Mouse (Mus musculus) right cerebral cortex, adult 18-20 months (tissue): Measurements from ENCODE around the gene Ube2ql1.

Experiments used
- DNase-seq: peaks from one replicate; pipeline ENCODE4 v3.0.0; 2022; ENCODE audit warnings: mixed read lengths

Gene Ube2ql1

DNA sequence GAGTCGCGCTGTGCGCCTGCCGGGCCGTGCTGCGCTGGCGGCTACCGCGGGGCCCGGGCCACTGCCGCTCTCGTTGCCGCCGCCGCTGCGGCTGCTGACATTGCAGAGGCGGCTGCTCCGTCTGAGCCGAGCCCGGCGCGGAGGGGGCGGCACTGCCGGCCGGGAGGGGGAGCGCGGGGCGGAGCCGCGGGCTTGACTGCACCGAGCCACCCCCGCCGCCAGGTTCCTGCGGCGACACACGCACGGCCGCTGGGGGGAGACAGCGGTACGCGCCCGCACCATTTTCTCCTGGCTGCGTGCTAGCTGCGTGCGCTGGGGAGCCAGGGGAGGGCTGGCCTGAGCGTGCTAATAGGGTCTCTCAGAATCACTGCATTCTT is at the start of gene Ube2ql1:
Gene Ube2ql1 (minus strand): TSS at position 131 of the 377 bp plus-strand sequence.
- DNase-seq = peak; percentile 97

DNA sequence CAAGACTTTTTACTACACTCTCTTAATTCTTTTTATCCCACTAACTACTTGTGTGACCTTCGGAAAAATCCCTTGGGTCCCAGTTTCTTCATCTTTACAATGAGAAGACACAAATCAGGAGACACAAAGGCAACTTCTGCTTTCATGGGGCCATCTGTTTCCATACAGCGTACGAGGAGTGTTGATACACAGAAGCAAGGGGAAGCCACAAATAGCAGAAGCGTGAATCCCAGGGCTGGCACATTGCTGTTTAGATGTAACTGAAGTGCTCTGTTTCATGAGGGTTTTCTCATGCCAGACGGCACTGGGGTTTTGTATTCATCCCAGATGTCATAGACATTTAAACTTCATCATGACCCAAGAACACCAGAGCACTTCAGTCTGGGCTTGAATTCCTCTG is 49.0 kb upstream of the Ube2ql1 start:
- DNase-seq = no peak

- DNase-seq = peak; percentile 90
Observed at GRCm38 (mm10) chr13:69778221-69778620, 38.5 kb upstream of the Ube2ql1 start.

GRCm38 (mm10) chr13:69772358-69772757 is 32.7 kb upstream of the Ube2ql1 start:
- DNase-seq = no peak

DNA sequence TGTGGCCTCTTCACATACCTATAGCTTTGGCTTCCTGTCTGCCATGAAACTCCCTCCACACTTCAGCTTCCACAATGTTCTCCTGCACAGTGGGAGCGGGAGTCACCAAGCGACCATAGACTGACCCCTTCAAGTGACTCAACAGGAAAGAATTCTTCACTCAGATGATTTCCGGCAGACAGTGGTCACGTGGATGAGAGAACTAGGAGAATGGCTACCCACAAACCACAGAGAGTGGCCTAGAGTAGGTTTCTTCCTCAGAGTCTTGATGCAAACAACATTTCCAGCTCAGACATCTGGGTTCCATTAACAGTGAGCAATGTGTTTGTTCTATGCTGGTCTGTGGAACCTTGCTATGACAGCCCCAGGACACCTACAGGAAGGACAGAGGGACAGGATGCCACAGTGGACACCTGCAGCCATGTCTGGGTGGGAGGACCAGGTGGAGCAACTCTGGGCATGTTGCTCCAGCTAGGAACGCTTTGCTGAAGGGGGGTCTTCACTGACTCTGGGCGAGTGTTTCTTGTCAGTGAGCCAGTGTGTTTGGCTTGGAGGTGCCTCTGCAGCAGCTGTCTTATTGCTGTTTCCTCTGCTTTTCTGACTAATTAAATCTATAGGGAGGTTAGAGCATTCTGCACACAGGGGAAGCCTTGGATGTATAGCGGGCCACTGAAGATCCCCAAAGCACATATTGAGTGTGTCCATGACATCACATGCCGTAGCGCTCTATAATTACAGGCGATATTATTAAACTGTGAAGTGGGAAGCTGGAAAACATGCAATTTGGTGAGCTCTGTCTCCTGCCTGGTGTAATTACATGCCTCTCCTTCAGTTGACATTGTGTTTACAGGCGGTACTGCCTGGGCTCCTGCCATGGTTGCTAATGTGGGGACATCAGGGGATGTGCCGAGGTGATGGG is 31.1 kb upstream of the Ube2ql1 start:
- DNase-seq = no peak

DNA sequence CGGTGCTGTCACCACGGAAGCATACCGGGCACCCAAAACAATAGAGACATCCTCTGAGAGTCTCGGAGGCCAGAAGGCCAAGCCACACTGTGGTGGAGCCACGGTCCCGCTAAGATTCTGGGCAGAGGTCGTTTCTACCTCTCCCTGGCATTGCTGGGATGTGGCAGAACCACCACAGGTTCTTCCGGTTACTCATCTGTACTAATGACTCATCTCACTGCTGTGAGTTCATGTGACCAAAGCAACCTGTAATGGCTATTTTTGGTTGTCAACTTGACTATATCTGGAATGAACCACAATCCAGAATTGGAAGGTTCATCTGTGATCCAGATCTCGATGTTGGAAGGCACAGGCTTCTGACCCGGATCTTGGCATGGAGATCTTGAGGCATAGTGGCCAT is 28.5 kb upstream of the Ube2ql1 start:
- no peak for DNase-seq

- DNase-seq = no peak
Observed at GRCm38 (mm10) chr13:69764646-69765045, 25.0 kb upstream of the Ube2ql1 start.

GRCm38 (mm10) chr13:69761393-69761792 is 21.7 kb upstream of the Ube2ql1 start:
- DNase-seq = peak; percentile 92

GRCm38 (mm10) chr13:69758979-69759378 is 19.3 kb upstream of the Ube2ql1 start:
- peak; percentile 39 for DNase-seq

DNA sequence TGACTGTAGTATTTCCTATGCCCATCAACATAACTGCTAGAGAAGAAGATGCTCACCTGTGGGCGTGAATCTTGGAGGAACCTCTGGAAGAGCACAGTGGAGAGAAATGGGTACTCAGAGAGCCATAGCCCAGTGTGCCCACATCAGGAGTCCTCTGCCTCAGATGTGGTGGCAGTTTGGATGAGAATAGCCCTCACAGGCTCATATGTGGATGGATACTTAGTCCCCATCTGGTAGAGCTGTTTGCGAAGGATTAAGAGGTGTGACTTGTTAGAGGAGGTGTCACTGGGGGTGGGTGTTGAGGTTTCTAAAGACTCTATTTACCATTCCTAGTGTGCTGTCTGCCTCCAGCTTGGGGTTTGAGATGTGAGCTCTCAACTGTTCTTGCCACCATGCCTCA is 13.2 kb upstream of the Ube2ql1 start:
- no peak for DNase-seq

DNA sequence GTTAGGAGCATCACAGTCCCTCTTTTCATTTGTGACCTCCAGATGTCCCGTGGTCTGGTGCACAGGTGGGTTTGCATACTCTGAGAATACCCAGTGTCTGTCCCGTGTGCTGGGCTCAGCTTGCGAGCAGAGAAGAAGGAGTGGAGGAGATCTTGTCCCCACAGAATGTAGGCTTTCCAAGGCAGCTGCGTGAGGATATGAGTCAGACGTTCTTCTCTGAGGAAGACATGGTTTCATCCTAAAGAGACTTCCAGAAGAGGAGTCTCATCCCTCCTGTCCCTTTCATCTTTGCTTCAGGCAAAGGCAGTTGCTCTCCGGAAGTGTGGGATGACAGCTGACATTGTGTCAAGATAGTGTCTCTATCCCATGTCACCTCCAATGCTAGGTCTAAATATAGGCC is 11.8 kb upstream of the Ube2ql1 start:
- DNase-seq = peak; percentile 44

DNA sequence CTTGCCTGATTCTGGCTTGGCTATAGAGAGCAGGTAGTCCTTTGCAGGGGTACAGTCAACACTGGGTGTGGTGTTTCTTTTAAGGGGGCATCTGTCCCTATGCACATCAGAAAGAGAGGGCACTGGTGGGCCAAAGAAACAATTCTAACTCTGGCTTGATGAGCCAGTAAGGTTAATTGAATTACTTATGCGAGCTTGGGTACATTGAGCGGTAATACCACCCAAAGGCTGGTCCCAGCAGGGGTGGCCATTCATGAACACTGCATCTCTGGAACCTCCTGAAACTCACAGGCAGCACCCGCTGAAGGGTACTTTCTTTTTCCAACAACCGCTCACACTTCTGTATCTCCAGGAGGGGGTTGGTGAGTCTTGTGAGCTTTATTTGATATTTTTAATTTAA is 9.1 kb upstream of the Ube2ql1 start:
- DNase-seq = no peak

GRCm38 (mm10) chr13:69740331-69741285 is 919 bp upstream of the Ube2ql1 start:
- DNase-seq = peak; percentile 81

GRCm38 (mm10) chr13:69739091-69739758 is 464 bp downstream of the Ube2ql1 start:
- DNase-seq = peak; percentile 50

DNA sequence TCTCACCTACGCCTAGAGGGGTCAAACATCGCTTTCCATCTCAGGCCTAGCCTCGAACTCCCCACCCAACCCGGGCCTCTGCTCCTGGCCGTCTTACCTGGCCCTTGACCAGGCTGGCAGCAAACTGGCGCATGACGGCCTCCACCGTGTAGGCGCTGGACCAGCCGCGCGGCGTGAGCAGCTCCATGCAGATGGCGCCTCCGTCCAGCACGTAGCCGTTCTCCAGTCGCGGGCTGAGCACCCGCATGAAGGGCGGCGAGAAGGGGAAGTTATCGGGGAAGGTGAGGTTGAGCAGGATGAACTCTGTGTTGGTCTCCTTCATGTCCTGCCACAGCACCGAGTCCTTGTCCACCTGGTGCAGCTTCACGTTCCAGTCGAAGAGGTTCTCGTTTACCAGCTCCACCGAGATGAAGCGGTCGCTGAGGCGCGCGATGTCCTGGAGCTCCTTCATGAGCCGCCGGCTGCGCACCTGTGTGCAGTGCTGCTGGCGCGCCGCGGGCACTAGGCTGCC is 1.2 kb downstream of the Ube2ql1 start:
- DNase-seq = peak; percentile 60

GRCm38 (mm10) chr13:69737444-69738185 is 2.1 kb downstream of the Ube2ql1 start:
- DNase-seq = no peak

DNA sequence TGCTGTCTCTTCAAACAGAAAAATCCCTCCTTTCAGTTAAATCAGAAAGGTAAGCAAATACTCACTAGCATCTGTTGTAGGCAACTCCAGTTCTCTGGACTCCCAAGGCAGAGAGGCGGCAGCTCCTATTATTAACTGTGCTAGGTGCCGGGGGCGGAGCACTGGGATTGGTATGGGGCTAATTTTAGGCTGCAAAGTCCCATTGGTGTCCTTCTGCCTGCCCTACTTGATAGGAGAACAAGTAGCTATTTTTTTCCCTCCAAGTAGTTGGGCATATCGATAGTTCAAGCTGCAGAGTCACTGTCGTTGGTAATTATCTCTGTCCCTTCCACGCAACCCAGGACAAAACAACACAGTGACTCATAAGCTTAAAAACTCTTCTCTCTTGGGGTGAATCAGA is 7.1 kb downstream of the Ube2ql1 start:
- peak; percentile 67 for DNase-seq

GRCm38 (mm10) chr13:69725376-69725775 is 14.3 kb downstream of the Ube2ql1 start:
- DNase-seq = no peak

GRCm38 (mm10) chr13:69721141-69721540 is 18.5 kb downstream of the Ube2ql1 start:
- DNase-seq = no peak

DNA sequence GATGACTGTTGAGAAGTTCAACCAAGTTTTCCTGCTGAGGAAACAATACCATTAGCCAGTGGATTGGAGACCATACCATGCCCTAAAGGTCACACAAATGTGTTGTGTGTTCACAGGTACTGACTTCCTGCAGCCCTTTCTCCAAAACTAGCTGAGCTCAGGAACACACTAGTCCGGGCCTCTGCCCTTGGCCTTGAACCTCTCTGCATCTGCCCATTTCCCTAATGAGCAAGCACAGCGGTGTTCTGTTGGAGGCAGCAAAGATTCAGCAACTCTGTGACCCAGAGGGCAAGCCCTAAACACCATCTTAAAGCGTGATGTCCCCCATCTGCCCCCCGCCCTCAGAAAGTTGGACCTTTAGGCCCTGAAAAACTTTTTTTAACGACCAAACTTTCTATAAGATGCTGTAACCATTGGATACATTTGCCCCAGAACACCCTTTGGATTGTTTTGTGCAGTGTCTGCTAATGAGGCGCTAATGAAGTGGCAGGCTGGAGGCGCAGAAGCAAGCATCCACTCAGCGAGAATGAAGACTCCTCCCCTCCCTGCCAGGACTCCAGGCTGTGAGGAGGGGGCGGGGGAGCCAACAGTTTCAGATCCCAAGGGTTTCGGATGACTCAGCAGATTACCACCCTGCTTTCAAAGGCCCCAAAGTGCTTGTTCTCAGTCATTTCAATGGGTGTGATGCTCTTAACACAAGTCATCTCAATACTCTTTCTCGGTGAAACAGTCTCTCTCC is 21.7 kb downstream of the Ube2ql1 start:
- peak; percentile 46 for DNase-seq

DNA sequence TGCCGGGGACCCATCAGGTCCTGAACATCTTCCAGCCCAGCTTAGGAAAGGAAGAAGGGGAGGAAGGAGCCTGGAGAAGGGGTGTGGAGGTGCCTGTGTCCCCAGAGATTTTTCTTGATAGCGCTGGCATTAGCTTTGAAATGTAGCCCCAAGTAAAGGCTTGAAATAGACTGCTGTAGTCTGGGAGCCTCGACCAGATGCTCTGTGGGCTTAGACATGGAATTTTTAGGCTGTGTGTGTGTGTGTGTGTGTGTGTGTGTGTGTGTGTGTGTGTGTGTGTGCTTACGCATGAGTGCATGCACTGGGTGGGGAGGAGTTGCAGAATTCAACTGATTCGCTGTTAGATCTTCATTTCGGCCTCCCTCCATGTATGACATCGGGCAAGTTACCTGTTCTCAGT is 31.5 kb downstream of the Ube2ql1 start:
- peak; percentile 37 for DNase-seq
